Mouse (Mus musculus) embryo, embryonic 10.5 days (tissue): Measurements from ENCODE around the gene Mthfd1l.
A peak's percentile ranks its signal among the peaks of the same experiment; 100 is the strongest.
"Not testable (repeated sequence)": the region's sequence is repeated elsewhere in the genome, so short reads cannot be mapped to it uniquely, and the experiment has no call there.

Experiments
- DNase-seq: peaks from one replicate; pipeline ENCODE4 v3.0.0-alpha.2; 2015; ENCODE audit warnings: low spot score

Gene Mthfd1l

DNA sequence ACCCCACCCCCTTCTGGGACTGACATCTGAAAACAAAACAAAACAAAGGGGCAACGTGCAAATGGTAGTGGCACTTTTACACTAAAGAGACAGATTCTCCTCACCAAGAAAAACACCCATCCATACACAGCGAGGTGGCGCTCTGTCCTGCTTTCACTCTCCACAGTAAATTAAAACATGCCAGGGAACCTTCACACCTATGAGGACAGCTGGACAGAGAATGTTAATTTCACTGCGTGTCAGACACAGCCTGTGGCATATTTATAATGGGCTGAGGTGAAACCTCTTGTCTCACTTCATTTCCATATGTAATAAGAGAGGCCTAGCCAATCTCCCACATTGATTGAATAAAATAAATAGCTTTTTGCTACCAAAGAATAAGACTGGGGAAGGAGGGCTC, 146.4 kb downstream of the Mthfd1l start:
- no peak for DNase-seq

DNA sequence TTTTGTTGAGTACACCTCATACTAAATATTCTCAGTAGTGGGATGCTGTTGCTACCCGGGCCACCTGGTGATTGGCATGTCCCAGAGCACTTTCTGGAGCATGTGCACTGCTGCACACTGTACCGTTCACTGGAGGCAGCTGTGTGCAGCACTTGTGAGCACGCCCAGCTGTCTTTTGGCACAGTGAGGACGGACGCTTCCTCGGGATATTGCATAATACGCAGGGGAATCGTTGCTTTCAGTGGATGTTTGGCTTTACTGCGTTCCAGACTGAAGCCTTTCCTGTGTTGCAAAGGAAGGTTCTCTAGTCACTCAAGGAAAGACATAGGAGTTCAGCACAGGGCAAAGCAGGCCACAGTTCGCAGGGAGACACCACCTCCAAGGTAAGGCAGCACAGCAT, 147.8 kb downstream of the Mthfd1l start:
- no peak for DNase-seq

- no peak for DNase-seq
These were observed 148.3 kb downstream of the Mthfd1l start for GRCm38 (mm10) chr10:4121197-4121596.

- DNase-seq: not testable (repeated sequence)
These were observed 150.5 kb downstream of the Mthfd1l start for GRCm38 (mm10) chr10:4123280-4123945.

DNA sequence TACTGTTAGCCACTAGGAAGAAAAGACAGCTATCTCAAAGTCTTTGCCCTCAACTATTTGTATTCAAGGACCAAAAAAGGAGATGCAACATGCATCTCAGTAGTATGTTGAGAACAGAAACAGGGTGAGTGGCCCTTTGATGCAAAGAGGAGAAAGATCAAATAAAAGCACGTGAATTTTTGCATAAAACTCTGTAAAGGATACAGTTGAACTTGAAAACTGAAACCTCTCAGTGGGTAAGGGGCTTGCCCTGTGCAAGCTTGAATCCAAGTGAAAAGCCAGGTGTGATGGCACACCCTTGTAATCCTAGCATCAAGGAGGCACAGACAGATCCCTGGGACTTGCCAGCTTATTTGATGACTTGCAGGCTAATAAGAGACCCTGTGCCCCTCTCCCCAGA, 151.2 kb downstream of the Mthfd1l start:
- DNase-seq: no peak

DNA sequence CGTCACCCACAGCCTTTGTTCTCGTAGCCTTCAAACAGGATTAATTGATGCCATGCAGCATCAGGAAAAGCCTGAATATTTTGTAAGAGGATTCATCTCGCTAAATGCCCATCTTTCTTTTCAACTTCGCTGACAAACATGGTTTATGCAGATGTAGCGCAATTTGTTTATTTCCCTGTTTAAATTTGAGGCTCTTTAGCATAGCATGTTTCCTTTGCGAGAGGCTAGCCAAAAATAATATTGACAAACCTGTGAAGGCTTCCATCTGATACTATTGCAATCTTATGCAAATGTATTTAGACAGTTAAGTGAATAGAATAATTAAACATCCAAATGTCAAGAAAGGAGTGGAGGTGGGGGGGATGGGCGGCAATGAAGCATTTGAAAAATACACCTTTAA, 152.3 kb downstream of the Mthfd1l start:
- DNase-seq: no peak

DNA sequence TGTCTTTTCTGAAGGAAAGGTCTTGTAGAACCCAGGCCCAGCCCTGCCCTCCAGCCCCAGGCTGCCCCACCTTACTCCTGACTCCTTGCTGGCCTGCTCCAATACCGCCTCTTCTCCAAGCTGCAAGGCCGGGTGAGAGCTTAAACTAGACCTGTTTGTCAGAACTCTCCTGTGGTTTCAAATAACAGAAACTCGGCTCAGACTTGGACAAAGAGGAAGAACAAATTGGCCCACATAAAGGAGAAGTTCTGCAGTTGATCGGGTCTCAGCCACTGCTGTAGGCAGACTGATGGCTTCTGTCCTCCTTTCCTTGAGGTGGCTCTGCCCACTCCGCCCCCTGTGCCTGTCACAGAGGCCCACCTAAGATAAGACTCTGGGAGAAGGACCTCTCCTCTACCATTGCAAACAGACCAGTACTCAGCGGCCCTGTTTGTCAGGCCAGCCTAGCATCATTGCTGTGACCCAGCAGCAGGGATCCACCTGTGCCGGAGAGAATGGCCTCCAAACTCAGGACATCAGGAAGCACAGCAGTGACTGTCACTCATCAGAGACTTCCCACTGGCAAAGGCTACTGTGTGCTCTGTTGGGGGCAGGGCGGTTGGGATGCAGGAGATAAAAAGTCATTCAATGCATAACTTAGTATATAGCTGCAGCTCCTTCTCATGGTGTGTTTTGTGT, 153.6 kb downstream of the Mthfd1l start:
- DNase-seq: no peak

DNA sequence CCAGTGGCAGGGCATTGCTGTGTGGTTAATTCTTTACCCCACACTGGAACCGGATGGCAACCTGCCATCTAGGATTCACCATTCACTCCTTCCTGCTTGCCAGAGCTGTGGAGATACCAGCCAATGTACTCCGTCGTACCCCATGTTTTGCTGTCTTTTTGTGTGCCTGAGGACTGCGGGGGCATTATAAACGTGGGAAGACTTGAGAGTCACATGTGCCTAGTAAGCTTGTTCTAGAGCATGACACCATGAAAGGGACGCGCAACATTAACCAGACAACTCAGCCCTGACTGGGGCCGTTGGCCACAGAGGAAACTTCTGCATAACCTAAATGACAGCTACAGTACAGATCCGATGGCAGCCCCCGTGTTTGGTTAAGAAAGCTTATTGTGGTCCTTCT, 155.5 kb downstream of the Mthfd1l start:
- DNase-seq: no peak

- DNase-seq: peak; percentile 55
These were observed 156.0 kb downstream of the Mthfd1l start for GRCm38 (mm10) chr10:4128915-4129314.

DNA sequence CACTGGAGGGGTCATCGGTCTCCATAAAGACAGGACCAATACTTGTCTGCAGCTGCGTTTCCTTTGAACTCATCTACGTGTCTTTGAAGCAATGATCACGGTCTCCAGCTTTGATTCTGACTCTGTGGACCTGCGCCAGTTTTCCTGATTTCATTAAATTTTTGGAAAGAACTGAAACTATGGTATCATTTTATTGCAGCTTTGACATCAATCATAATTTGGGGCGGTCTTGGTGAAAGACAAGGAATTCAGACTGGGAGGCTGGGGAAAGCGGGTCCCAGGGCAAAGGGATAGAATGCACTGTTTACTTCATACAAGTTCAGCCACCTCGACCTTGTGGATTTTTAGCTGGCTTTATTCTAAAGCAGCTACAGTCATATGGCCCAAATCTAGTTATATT, 156.5 kb downstream of the Mthfd1l start:
- no peak for DNase-seq

DNA sequence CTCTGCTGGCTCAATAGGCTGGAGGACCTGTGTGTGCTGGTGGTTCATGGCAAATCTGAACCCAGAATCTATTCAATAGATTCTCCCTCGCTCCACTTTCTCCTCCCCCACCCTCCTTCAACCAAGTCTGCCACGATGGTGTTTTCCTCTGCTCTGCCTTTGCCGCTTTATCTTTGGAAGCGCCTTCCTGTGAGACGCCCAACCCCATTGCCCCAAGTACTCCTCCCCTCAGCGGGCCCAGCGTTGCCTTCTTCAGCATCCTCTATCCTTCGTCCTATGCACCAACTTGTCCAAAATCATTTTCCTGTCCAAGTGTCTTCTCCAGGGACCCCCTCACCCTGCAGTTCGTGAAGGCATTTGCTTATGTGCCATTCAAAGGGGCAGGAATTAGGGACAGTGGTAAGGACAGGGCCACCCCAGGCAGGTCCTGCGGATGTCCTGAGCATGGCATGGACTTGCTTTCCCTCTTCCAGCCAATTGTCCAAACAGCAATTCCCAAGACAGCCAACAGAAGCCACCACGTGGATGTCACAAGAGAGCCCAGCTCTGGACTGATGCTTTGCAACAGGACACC, 157.2 kb downstream of the Mthfd1l start:
- DNase-seq: no peak

- DNase-seq: peak; percentile 64
These were observed 159.8 kb downstream of the Mthfd1l start for GRCm38 (mm10) chr10:4132735-4133134.

- DNase-seq: no peak
These were observed 162.3 kb downstream of the Mthfd1l start for GRCm38 (mm10) chr10:4135100-4135764.

DNA sequence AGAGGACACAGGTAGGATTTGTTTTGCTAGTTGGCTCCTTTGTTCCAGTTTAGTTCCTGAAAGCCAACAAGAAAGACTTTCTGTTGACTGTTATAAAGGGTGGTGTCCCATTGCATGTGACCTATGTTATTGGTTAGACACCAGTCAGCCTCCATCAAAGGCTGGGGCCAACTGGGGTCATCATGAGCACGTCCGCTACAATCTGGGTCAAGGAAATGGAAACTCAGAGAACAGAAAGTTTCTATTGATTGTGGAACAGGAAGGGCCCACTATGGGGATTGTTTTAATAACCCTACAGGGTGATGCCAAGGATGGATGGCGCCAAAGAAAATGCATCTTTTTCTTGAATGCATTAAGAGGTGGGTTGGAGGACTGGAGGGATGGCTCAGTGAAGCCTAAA, 166.6 kb downstream of the Mthfd1l start:
- DNase-seq: peak; percentile 33

- no peak for DNase-seq
These were observed 168.8 kb downstream of the Mthfd1l start for GRCm38 (mm10) chr10:4141689-4142088.

GRCm38 (mm10) chr10:4142816-4143215, 169.9 kb downstream of the Mthfd1l start:
- DNase-seq: no peak

GRCm38 (mm10) chr10:4143381-4143780, 170.5 kb downstream of the Mthfd1l start:
- peak; percentile 47 for DNase-seq

DNA sequence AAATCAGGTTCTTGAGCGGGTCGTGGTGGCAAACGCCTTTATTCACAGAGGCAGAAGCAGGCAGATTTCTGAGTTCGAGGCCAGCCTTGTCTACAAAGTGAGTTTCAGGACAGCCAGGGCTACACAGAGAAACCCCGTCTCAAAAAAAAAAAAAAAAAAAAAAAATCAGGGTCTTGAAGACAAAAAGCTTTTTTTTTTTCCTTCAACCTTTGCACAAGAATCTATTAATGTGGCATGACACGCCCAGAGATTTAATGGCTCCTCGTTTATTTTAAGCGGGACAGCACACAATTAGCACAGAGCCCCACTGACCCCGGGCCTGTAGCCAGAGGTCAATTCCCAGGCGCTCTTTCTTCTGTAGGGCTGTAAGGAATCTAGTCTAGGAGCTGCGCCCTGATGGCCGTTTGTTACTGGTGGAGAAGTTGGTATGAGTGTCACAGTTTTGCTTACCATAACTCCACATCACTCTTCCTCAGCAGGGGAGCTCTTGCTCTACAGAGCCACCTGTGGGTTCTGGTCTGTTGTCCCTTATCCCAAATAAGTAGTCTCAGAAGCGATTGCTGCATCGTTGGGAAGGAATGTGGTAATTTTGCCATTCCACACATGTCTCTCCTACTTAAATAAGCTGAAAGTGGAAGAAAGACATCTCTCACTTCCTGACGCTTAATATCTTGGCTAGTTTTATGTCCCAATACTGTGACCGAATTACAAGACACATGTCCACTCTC, 172.3 kb downstream of the Mthfd1l start:
- peak; percentile 46 for DNase-seq

DNA sequence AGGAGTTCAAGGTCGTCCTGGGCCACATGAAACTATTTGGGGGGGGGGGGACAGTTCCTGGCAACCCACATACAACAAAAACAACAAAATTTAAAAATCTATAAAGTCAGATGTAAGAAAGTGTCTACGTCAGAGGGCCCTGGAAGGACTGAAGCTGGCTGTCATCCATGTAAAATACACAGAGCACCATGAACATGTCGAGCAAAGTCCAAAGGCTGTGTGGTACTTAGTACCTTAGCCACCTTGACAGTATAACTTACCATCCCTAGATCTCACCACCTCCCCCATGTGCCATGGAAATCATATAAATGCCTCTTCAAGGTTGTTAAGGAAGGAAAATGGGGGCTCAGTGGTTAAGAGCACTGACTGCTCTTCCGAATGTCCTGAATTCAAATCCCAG, 174.0 kb downstream of the Mthfd1l start:
- no peak for DNase-seq

DNA sequence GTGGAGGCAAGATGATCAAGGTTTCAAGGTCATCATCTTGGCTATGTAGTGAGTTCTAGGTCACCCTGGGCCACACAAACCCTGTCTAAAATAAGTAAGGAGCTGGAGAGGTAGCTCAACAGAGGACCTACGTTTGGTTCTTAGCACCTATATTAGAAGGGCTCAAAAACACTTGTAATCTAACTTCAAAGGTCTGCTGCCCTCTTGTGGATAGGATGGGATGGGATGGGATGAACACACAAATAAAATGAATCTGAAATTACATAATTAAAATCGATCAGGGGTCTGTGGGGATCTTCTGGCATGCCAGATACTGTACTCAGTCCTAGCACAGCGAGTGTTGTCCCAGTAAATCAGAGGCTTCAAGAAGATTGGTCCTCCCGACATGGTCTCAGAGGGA, 178.2 kb downstream of the Mthfd1l start:
- DNase-seq: no peak

GRCm38 (mm10) chr10:4151862-4152776, 179.2 kb downstream of the Mthfd1l start:
- no peak for DNase-seq
